Mouse (Mus musculus): ENCODE data around the gene Zfp369. TPM values are rescaled to one million over a fixed set of nuclear protein-coding genes. Genes with fewer than 3 reads are reported as not detected.
"Not testable (repeated sequence)": the region's sequence is repeated elsewhere in the genome, so short reads cannot be mapped to it uniquely, and the experiment has no call there.

The Zfp369 gene
- polyA plus RNA-seq, 1 experiment from 2014 or later, result 2.9 TPM

DNA sequence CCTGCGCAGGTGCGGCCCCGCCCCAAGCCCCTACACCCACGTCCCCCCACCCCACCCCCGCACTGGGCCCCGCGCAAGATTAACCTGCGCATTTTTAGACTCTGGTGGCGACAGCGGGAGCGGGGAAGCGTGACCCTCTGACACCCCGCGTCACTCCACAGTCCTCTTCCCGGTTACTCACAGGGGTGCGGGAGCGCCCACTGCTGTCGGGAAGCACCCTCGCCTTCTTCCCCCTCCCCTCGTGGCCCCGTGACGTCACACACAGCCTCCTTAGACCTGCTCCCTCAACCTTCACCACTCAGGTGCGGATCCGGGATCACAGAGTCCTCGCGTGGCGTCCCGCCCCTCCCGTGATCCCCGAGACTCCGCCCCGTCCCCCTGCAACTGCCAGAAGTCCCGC is 73.2 kb downstream of the Zfp369 start:
- not testable (repeated sequence) for H3K27me3 ChIP-seq (ENCODE audit: control insufficient read depth, insufficient read depth, low read depth, low read length); H3K9ac ChIP-seq (ENCODE audit: low read depth, low read length); ATAC-seq (ENCODE audit: low read depth); H3K4me3 ChIP-seq (ENCODE audit: low read depth, low read length); H3K4me2 ChIP-seq (ENCODE audit: low read depth, low read length); H3K9me3 ChIP-seq (replicated peaks; ENCODE audit: control insufficient read depth, low read length); H3K36me3 ChIP-seq (ENCODE audit: control insufficient read depth, insufficient read depth); H3K4me1 ChIP-seq (ENCODE audit: control insufficient read depth, low read depth, low read length); H3K27ac ChIP-seq (ENCODE audit: low read length)
- 9% methylated on average over 31 of the region's 33 CpGs for WGBS (ENCODE audit: insufficient replicate concordance)

Other genes starting within 250 kb of the Zfp369 start
- gene Spata31d1c, start 245.8 kb upstream of the Zfp369 start, polyA plus RNA-seq (2015; fragmentation: Nextera tagmentation; extraction: Ambion mirVana), result not detected in 2 replicates
- not detected in 2 replicates for gene Prss47, start 226.1 kb upstream of the Zfp369 start, polyA plus RNA-seq (2015; fragmentation: Nextera tagmentation; extraction: Ambion mirVana)
- 32.1 and 35.8 TPM in 2 replicates for gene Mfsd14b, start 165.8 kb upstream of the Zfp369 start, polyA plus RNA-seq (2015; fragmentation: Nextera tagmentation; extraction: Ambion mirVana)
- not detected in 2 replicates for gene Olfr465-ps1, start 140.7 kb upstream of the Zfp369 start, polyA plus RNA-seq (2015; fragmentation: Nextera tagmentation; extraction: Ambion mirVana)
- gene Olfr466, start 128.6 kb upstream of the Zfp369 start, polyA plus RNA-seq (2015; fragmentation: Nextera tagmentation; extraction: Ambion mirVana), result not detected in 2 replicates
- gene Nlrp4f, start 72.8 kb upstream of the Zfp369 start, polyA plus RNA-seq (2015; fragmentation: Nextera tagmentation; extraction: Ambion mirVana), result not detected in 2 replicates
- gene Gm10775, start 19.3 kb upstream of the Zfp369 start, polyA plus RNA-seq (2015; fragmentation: Nextera tagmentation; extraction: Ambion mirVana), result not detected in 2 replicates
- gene Gm10139, start 233.9 kb downstream of the Zfp369 start, polyA plus RNA-seq (2015; fragmentation: Nextera tagmentation; extraction: Ambion mirVana), result not detected in 2 replicates

Data from liver, embryonic 16.5 days (tissue).